Mouse (Mus musculus) right cerebral cortex, postnatal 36 days (tissue): ENCODE measurements around the gene Tbc1d17.

Source experiments
- DNase-seq, 2 experiments: peaks; one replicate each; pipeline ENCODE4 v3.0.0; 2022; ENCODE audit warnings: low spot score in 2 of 2, mixed read lengths in 1 of 2

Gene Tbc1d17

GRCm38 (mm10) chr7:44824872-44825271 is 24.0 kb downstream of the Tbc1d17 start:
- peak in 1 of 2 experiments; percentile 46 for DNase-seq

GRCm38 (mm10) chr7:44823409-44823808 is 25.5 kb downstream of the Tbc1d17 start:
- no peak for DNase-seq

GRCm38 (mm10) chr7:44821666-44822448 is 27.0 kb downstream of the Tbc1d17 start:
- no peak for DNase-seq

- no peak for DNase-seq
Measured at GRCm38 (mm10) chr7:44820525-44820924, 28.4 kb downstream of the Tbc1d17 start.

GRCm38 (mm10) chr7:44819863-44820262 is 29.0 kb downstream of the Tbc1d17 start:
- no peak for DNase-seq

- no peak for DNase-seq
Measured at GRCm38 (mm10) chr7:44819391-44819790, 29.5 kb downstream of the Tbc1d17 start.

- DNase-seq: no peak
Measured at GRCm38 (mm10) chr7:44818751-44819235, 30.1 kb downstream of the Tbc1d17 start.

- no peak for DNase-seq
Measured at GRCm38 (mm10) chr7:44818164-44818563, 30.7 kb downstream of the Tbc1d17 start.

GRCm38 (mm10) chr7:44817441-44817840 is 31.4 kb downstream of the Tbc1d17 start:
- no peak for DNase-seq

- DNase-seq: no peak
Measured at GRCm38 (mm10) chr7:44816470-44817021, 32.3 kb downstream of the Tbc1d17 start, which contains the start of gene Atf5. Gene Atf5, minus strand, starts transcription at chr7:44816658.

- DNase-seq: peak; percentile 97 to 98
Measured at GRCm38 (mm10) chr7:44815721-44816469, 33.0 kb downstream of the Tbc1d17 start, which contains the start of the genes Nup62 and Il4i1. Gene Nup62, plus strand, starts transcription at chr7:44816088. Gene Il4i1, plus strand, starts transcription at chr7:44816387.

GRCm38 (mm10) chr7:44814952-44815553 is 33.8 kb downstream of the Tbc1d17 start:
- DNase-seq: no peak

GRCm38 (mm10) chr7:44814423-44814822 is 34.5 kb downstream of the Tbc1d17 start:
- DNase-seq: no peak

GRCm38 (mm10) chr7:44813985-44814384 is 34.9 kb downstream of the Tbc1d17 start:
- DNase-seq: no peak

GRCm38 (mm10) chr7:44812651-44813325 is 36.1 kb downstream of the Tbc1d17 start:
- no peak for DNase-seq

GRCm38 (mm10) chr7:44810819-44811557 is 37.9 kb downstream of the Tbc1d17 start:
- no peak for DNase-seq

GRCm38 (mm10) chr7:44810365-44810764 is 38.5 kb downstream of the Tbc1d17 start:
- no peak for DNase-seq

- no peak for DNase-seq
Measured at GRCm38 (mm10) chr7:44809466-44809865, 39.4 kb downstream of the Tbc1d17 start.

GRCm38 (mm10) chr7:44808927-44809326 is 40.0 kb downstream of the Tbc1d17 start:
- no peak for DNase-seq

GRCm38 (mm10) chr7:44792781-44793180 is 56.1 kb downstream of the Tbc1d17 start:
- no peak for DNase-seq

- DNase-seq: no peak
Measured at GRCm38 (mm10) chr7:44790066-44790465, 58.8 kb downstream of the Tbc1d17 start.
